Mouse (Mus musculus) spleen, postnatal 14 days (tissue): ENCODE measurements at regions not wholly inside any gene's neighbourhood (a gene's known extent, or its start where the extent isn't known, plus 50 kb on each side); places are given as distances from the start of the nearest gene placed in this dataset.

Experiments
- DNase-seq, 2 experiments: peaks; one replicate each; pipeline ENCODE4 v3.0.0; 2021 to 2022; ENCODE audit warnings: low spot score in 2 of 2

GRCm38 (mm10) chr2:94248948-94249347 lies 91.2 kb upstream of the Hsd17b12 start:
- no peak for DNase-seq

GRCm38 (mm10) chr2:94246851-94247471 lies 89.2 kb upstream of the Hsd17b12 start:
- no peak for DNase-seq

GRCm38 (mm10) chr2:94246180-94246611 lies 88.4 kb upstream of the Hsd17b12 start:
- no peak for DNase-seq

GRCm38 (mm10) chr2:94245305-94245959 lies 87.7 kb upstream of the Hsd17b12 start:
- DNase-seq: peak; percentile 14 to 36

- no peak for DNase-seq
Observed at GRCm38 (mm10) chr2:94244140-94244539, 86.4 kb upstream of the Hsd17b12 start.

- DNase-seq: no peak
Observed at GRCm38 (mm10) chr2:94243053-94243916, 85.5 kb upstream of the Hsd17b12 start.

- no peak for DNase-seq
Observed at GRCm38 (mm10) chr2:94242406-94243052, 84.8 kb upstream of the Hsd17b12 start.

GRCm38 (mm10) chr2:94242051-94242397 lies 84.3 kb upstream of the Hsd17b12 start:
- DNase-seq: no peak

- DNase-seq: no peak
Observed at GRCm38 (mm10) chr2:94241301-94242050, 83.7 kb upstream of the Hsd17b12 start.

- no peak for DNase-seq
Observed at GRCm38 (mm10) chr2:94240411-94240810, 82.6 kb upstream of the Hsd17b12 start.

GRCm38 (mm10) chr2:94239573-94239972 lies 81.8 kb upstream of the Hsd17b12 start:
- no peak for DNase-seq

GRCm38 (mm10) chr2:94236479-94236878 lies 78.7 kb upstream of the Hsd17b12 start:
- DNase-seq: no peak

GRCm38 (mm10) chr2:94233597-94233996 lies 75.8 kb upstream of the Hsd17b12 start:
- DNase-seq: no peak

- DNase-seq: no peak
Observed at GRCm38 (mm10) chr2:94219421-94219820, 61.7 kb upstream of the Hsd17b12 start.

- no peak for DNase-seq
Observed at GRCm38 (mm10) chr2:94217481-94217880, 59.7 kb upstream of the Hsd17b12 start.

- no peak for DNase-seq
Observed at GRCm38 (mm10) chr2:94215455-94215854, 57.7 kb upstream of the Hsd17b12 start.
